Mouse (Mus musculus) heart, postnatal 4 days (tissue): ENCODE results near the gene Tacc2. TPM values are rescaled to one million over a fixed set of nuclear protein-coding genes. Genes with fewer than 3 reads are reported as not detected.

Experiments
- DNase-seq: peaks from one replicate; pipeline ENCODE4 v3.0.0; 2021
- total RNA-seq, 2 experiments: library from RNA; stranded (reverse); gene quantifications; 2 replicates each; pipeline ENCODE4 v1.2.3; 2021

The Tacc2 gene
- total RNA-seq, 2 experiments from 2014 or later: 140 to 147 TPM

DNA sequence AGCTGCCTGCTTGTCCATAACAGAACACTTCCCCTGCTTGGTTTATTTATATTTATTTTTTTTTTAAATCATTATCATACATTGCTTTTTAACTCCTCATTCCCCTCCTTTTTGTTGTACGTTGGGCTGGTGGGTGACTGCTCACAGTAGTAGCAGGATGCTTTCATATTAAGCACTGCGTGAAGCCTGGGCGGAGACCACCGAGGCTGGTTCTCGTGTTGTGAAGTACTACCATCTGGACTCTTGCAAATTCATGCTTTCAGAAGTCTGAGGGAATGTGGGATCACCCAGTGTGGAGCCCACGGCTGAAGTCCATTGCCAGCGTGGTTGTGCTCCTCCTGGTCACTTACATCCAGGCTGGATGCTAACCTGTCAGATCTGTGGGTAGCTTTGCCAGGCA lies 154.6 kb downstream of the Tacc2 start:
- DNase-seq: no peak

DNA sequence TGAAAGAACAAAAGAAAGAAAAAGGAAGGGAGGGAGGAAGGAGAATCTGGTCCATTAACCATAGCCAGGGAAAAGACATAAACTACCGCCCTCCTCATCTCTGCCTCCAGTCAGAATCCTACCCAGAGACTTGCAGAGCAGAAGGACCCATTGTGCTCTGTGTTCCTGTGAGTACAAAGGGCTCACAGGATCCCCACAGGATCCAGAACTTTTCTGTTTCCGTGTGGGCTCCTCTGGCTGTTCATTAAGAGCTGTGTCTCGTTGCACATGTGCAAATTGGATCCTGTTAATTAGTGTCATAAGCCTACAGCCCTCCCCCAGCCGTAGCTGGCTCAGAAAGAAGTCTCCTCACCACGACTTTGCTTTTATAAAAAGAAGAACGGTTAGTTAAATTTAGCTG lies 155.7 kb downstream of the Tacc2 start:
- DNase-seq: no peak

DNA sequence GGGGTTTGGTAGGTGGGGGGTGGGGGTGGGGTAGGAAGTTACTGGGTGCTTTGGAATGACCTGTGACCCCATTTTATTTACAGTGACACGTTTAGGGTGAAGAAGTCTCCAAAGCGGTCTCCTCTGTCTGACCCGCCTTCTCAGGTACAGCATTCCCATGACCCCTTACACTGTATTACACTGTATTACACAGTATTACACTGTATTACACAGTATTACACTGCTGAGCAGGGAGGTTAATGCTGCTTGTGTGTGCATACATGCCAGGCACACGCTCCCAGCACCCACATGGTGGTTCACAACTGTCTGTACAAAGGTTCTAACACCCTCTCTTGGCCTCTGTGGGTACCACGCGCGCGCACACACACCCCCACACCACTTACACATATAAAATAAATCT lies 156.2 kb downstream of the Tacc2 start:
- no peak for DNase-seq

DNA sequence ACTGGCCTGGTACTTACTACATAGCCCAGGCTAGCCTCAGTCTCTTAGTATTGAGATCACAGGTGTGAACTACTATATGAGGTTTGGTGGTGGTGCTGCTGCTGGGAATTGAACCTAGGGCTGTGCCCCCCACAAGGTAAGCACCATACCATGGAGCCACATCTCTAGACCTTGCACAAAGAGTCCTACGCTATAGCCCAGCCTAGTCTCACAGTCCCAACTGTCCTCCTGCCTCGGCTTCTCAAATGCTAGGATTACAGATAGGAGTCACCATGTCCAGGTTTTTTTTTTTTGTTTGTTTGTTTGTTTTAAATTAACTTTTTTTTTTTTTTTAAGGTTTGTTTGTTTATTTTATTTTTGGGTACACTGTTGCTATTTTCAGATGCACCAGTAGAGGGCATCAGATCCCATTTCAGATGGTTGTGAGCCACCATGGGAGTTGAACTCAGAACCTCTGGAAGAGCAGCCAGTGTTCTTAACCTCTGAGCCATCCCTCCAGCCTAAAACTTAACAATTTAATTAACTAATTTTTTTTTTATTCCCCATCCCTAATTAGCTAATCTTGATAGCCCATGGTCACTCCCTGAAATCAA lies 157.1 kb downstream of the Tacc2 start:
- DNase-seq: no peak

DNA sequence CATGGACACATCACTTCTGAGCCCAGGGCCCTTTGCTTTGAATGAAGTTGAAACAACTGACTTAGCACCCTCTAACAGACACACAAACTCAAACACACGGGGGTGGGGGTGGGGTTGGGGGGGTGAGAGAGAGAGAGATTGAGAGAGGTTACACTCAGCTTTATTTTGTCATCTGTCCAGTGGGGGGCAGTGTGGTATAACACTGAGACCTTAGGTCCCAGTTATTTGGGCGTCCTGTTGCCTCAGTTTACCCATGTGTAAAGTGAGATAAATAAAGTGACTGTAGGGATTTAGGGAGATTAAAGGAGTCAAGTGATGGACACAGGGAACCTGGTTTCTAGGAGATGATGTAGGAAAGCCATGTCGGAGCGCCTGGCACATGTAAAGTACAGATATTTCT lies 163.9 kb downstream of the Tacc2 start:
- no peak for DNase-seq

DNA sequence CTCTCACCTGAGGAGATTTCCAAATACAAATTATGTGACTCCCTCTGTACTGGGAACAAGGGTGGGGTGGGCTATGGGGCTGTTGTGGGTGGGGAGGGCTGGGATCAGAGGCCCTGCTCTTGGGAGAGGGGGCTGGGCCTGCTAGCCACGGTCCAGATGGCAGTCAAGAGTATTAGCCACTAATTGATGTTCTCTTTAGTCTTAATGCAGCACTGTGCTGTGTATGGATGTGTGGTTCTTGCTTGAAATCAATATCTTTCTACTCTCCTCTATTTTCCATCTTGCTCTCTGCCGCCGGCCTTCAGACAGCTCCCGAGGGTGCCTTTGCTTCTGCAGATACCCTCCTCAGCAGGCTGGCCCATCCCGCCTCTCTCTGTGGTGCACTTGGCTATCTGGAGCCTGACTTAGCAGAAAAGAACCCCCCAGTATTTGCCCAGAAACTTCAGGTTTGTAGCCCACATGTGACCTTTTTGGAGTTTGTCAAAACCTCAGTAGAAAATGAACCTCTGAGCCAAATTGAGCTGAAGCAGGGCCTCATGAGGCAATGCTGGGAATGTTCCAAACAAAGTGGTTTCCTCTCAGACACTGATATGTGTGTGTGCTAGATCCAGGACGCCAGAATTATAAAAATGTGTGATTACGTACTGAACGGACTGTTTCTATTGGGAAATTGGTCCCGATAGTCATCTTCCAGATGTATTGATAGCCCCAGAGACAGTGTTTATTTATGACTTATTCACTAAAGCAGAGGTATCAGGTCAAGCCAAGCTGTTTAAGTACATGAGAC lies 166.2 kb downstream of the Tacc2 start:
- no peak for DNase-seq

DNA sequence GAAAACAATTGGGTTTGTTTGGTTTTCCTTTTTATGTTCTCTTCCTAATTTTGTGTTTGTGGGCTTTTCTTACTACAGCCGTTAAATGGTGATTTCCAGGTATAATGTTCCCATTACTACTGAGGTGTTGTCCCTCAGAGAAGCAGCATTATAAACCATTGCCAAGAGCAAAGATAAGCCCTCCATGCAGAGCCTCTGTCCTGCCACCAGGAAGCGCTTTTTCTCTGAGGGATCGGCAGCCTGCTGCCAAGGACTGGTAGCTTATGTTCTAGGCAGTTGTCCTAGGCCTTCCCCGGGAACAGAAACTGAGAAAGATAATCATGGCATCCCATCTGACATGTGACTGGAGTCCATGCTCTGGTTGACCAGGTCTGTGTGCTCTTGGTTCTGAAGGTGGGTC lies 171.9 kb downstream of the Tacc2 start:
- DNase-seq: no peak

DNA sequence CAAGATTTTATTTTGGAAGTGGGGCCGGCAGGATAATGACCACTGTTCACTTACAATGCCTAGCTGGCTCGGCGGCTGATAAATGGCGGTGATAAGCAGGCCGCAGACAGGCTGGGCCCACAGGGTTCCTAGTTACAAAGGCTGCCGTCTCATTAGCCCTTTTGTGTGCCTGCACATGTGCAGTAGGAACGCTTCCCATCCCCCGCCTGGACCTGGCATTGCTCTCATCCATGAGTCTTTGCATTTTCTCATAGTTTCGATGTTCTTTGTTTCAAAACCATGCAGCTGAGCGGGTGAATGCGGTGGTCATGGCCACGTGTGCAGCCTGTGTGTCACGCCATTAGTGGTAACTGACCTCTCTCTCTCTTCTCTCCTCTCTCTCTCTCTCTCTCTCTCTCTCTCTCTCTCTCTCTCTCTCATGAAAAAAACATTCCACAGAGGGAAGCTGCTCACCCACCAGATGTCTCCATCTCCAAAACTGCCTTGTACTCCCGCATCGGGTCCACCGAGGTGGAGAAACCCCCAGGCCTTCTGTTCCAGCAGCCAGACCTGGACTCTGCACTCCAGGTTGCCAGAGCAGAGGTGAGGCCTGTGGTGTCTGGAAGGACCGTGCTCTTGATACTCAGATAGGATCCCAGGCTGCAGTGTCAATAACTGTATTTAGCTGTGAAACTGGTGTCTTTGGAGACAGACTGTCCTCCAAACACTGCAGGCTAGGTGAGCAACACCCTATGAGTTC lies 173.7 kb downstream of the Tacc2 start:
- DNase-seq: no peak

DNA sequence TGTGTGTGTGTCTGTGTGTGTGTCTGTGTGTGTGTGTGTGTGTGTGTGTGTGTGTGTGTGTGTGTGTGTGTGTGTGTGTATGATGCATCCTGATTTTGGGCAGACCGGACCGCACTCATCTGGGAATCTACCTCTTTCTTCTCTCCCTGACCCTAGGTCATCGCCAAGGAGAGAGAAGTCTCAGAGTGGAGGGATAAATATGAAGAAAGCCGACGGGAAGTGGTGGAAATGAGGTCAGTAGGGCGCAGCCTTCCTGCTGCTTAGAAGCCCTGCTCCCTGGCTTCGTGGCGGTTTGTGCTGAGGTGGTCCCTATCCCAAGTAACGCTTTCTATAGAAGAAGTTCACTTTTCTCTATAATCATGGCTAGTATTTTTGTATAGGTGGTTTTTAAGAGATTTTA lies 174.4 kb downstream of the Tacc2 start:
- DNase-seq: no peak

DNA sequence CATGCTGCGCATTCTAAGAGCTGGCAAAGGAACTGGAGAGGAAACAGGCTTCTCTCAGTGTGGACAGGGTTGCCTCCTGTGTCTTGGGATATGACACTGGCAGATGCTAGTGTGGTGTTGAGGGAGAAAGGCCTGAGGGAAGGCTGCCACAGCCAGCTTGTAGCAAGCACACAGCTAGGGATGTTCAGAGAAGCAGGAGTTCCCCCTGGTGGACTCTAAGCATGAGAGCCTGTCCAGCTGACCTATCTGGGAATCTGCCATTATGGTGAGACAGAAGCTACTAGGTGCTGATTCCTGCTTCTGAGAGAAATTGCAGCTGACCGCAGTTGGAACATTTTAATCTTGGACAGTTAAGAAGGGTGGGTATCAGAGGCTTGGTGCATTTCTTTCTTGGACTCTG lies 177.6 kb downstream of the Tacc2 start:
- peak; percentile 50 for DNase-seq

DNA sequence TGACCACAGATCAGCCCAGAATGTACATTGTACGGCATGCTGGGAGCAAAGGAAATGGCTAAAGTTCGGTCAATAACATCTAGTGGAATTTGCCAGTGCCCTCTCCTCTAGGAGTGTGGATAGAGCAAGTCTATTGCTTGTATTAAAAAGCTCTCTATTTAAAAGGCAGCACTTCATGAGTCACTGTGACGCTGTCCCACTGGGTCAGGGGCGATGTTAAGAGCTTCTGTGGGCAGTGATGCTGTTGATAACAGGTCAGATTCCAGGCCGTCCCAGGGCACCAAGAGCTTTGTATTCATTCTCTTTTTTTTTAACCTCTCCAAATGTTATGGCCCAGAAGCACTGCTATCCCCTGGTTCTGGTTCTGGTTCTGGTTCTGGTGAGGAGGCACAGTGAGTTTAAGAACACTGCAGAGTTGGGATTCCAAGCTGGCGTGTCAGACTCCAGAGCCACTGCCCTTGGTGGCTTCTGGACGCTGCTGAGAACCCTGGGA lies 179.2 kb downstream of the Tacc2 start:
- no peak for DNase-seq

DNA sequence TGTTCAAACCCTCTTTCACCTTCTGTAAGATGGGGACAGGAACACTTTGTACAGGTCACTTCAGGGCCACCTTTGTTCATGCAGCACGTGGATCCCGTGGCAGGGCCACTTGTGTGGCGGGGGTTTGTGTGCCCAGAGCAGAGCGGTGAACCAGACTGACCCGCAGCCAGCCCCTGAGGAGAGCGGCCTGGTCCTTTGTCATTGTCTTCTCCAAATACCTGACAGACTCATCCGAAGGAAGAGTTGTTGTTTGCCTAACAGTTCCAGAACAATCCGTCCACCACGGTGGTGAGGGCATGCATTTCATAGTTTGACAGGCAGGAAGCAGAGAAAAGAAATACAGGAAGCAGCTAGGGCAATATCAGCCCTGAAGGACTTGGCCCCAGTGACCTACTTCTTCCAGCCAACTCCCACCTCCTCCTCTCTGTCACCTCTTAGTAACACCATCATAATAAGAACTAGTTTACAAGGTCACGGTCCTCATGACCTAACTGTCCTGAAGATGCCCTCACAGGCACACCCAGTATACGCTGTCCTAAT lies 180.2 kb downstream of the Tacc2 start:
- no peak for DNase-seq

DNA sequence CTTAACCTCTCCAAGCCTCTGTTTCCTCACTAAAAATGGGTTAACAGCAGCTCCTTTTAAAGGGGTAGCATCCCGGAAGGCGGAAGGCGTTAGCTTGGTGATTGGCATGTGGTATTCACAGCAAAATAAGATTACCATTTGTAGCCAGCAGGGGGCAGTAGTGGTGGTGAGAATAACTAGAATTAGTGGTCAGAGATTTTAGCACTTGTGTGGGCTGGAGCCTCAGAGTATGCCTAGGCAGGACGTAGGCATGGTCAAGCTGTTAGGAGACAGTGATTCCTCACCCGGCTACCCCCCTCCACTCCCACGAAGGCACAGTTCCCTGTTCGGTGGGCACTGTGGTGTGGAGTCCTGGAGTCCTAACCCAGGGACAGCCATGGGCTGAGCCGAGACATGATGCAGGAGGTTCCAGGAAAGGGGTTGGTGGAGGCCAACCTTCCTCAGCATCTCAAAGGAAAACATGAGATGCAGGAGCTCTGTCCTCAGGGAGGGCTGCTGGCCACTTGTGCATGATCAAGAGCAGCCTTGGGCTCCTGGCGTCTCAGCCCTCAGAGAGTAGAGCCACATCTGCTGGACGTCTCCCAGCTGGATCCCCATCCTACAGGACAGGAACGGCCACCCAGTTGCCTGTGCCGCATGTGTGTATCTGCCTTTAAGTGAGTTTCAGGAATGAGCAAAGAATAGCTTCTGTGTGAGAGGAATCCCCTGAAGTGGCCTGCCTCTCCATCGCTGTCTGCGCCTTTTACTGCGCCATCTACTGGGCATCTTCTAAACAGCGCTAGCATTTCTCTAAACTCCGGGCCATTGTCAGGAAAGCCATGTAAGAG lies 185.0 kb downstream of the Tacc2 start:
- peak; percentile 81 for DNase-seq

DNA sequence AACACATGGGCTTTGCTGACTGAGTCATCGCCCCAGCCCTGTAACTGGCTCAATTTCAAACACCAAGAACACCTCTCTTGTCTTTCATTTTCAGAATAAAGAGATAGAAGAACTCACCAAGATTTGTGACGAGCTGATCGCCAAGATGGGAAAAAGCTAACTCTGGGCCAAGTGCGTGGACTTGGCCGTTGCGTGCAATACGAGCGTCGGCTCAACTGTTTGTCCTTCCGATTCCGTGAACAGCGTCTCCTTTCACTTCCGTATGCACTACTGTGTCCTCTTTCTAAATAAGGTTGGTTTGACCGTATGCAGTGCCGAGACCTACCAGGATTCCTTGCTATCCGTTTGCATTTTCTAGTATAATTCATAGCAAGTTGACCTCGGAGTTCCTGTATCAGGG lies 186.9 kb downstream of the Tacc2 start:
- no peak for DNase-seq

DNA sequence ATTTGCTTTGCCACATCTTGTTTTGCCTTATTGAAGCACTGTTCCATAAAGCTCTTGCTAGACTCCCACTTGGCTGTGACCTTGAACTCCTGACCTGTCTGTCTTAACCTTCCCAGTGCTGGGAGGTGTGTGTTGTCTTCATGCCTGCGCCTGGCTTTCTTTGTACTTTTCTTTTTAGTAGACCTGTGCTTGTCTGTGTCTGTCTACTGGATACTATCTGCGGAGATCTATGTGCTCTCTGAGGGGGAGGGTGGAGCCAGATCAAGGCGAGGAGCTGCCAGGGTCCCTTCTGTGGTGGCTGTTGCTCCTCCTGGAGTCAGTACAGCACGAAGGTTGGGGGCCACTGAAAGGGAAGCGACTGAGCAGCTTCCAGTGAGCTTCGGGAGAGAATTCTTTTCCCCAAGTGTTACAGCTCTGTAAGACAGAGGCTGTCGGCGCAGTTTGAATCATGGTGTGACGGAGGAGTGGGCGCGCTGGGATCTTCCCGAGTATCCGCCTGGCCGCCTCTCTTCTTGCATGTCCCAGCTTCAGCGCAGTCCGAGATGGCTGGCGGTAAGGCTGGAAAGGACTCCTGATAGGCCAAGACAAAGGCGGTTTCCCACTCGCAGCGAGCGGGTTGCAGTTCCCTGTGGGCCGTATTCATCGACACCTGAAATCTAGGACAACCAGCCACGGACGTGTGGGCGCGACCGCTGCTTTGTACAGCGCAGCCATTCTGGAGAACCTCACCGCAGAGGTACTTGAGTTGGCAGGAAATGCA lies 189.4 kb downstream of the Tacc2 start:
- no peak for DNase-seq

DNA sequence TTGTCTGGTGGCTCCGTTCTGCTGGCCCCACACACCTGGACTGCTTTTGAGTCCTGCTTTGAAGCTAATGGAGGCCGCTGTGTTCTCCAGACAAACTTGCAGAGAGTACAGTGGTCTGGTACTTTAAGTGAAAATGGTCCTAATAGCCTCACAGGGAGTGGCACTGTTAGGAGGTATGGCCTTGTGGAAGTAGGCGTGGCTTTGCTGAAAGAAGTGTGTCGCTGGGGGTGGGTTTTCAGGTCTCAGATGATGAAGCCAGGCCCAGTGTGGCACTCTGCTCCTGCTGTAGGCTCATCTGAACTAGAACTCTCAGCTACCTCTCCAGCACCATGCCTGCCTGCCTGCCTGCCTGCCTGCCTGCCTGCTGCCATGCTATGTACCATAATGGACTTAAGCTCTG lies 190.9 kb downstream of the Tacc2 start:
- no peak for DNase-seq

DNA sequence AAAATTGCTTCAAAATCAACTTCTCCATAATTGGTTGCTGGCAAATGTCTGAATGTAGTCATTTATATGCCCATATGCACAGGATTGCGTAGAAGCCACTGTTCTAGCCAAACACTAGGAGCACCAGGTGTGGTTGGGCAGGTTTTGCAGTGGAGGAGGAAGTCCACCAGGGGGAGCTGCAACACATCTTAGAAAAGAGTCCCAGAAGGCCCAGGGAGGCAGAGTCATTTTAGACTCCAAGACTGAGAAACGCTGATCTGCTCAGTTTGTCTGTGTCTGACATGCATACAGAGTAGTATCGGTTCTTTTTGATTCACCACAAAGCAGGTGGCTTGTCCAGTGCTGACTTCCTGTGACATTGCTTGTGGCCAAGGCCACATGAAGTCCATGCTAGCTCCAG lies 193.5 kb downstream of the Tacc2 start:
- peak; percentile 89 for DNase-seq

DNA sequence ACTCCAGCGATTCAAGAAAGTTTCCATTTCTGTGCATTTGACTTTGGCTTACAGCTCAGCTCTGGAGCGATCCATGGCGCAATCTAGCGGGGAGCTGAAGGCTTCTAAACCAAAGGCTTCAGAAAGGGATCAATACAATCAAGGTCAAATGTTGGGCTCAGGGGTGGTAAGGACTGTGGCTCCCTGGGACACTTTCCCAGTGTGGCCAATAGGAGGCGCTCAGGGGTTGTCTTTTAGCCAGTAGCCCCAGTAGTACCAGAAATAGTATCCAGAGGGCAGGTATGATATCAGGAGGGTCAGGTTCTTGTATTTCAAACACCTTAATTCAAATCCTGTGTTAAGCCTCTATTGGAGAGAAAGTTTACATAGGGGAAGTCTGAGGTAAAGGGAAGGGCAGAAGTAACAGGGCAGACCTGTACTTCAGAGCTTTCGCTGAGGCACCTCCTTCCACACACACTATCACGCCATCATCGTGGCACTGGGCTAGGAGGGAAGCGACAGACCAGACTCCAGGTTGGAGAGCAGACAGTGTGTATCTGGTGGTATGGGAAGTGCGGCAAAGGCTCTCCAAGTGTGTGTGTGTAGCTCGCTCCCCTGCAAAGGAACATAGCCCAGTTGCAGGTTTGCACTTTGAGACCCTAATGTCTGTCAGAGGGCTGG lies 196.1 kb downstream of the Tacc2 start:
- DNase-seq: peak; percentile 74

DNA sequence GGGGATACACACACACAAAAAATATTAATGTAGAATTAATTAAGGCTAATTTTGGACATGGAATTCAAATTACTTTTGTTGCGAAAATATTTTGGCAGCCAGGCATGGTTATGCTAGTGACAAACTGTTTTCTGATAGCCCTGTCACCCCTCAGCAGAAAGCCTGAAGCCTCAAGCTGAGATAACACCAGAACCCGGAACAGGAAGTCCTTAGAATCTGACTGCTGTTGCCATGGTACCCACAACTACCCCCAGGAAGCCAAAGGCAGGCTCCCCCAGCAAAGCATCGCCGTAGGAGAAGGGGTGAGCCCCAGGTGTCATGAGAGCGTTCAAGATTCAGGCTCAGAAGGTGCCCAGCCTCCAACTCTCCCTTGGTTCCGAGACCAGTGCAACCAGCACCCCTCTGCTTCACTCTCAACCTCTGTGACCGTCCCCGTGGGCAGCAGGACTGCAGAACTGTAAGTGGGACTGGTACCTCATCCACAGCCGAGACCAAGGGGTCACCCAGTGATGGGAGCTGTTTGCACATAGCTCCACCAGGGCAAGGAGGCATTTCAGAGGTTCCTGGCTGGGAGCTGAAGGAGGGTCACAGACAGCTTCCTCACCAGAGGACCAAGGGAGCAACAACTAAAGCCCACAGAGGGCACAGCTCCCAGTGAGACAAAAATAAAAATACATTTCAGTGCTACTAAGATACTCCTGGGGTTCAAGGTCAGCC lies 196.8 kb downstream of the Tacc2 start, which contains the start of gene Btbd16:
TSS of gene Btbd16 (plus strand) at position 156 of the 717 bp plus-strand sequence.
- no peak for DNase-seq

DNA sequence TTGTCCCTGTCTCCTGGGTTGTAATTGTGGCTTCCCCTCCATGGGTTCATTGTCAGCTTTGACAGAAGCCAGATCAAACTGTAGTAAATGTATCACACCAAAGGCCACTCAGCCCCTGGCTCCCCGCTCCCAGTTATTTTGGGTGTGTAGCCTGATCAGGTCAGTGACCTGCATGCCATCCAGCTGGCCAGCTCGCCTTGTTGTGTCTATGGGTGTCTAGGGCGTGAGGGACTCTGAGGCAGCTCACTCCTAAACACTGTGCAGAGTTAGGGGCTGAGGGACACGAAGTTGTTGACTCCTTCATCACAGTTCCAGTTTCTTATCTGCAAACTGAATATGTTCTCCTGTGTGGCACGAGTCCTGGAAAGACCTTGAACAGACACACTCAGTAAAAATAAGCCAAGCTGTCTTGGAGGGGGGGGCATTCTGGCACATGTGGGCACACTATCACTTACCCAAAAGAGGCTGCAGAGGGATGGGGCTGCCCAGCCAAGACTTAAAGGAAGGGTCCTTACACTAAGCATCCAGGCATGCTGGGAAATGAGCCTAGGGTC lies 203.7 kb downstream of the Tacc2 start:
- no peak for DNase-seq
